Mouse (Mus musculus): ENCODE data around the gene Milr1. TPM values are rescaled to one million over a fixed set of nuclear protein-coding genes. Genes with fewer than 3 reads are reported as not detected.
"Not testable (repeated sequence)": the region's sequence is repeated elsewhere in the genome, so short reads cannot be mapped to it uniquely, and the experiment has no call there.

Milr1 gene
- polyA plus RNA-seq, 1 experiment from 2014 or later = 0.67 TPM

GRCm38 (mm10) chr11:106782271-106782670 lies 31.2 kb downstream of the Milr1 start:
- peaks cover 76% of the 10 kb centered on the region for H3K36me3 ChIP-seq
- H3K27ac ChIP-seq (replicated peaks) = not testable (repeated sequence)

DNA sequence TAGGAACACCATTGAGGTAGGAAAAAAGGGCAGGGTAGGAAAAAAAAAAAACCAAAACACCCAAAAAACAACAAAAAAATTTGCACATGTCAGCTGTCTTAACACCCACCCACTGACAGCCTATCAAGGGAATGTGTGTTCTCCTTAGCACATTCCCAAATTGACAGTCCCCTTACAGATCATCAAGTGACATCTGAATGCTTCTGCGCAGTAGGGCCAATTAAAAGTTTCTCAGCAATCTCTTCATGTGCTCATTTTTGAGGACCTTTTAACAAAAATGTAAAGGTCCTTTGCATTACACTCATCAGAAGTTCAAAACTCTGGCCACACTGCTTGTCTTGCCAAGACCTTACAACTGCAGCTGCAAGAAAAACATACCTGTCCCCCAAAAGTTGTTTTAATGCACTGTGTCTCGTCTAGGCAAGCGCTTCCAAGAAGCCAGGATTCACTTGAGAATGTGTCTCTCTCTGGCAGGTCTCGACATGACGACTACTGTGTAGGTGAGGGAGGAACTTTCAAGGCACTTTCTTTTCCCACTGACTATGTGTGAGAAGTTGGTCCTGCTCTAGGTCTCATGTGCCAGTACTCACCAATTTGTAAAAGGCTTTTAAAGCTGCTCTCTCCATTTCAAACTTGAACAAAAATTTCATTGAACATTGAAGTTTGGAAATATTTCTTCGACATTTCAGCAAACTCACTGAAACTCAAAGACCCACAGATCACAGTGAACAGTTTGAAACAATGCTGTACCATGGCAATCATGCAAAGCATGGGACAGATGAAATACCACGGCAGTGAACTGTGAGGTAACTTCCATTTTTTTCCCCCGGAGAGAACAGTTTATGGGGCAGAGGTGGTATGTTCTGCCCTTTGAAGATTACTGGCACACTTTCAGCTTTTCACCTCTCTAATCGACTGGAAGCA lies 32.1 kb downstream of the Milr1 start:
- H3K4me3 ChIP-seq = no peak overlapping the region
- H3K27me3 ChIP-seq (ENCODE audit: low read depth, poor library complexity, severe bottlenecking) = no peaks in the 10 kb centered on the region
- no peak overlapping the region for H3K27ac ChIP-seq (replicated peaks)
- peaks cover 22% of the 10 kb centered on the region for H3K4me1 ChIP-seq
- no peak for DNase-seq (ENCODE audit: low spot score)
- WGBS = 90% methylated on average over 9 of the region's 9 CpGs
- H3K9me3 ChIP-seq (replicated peaks) = no peaks in the 10 kb centered on the region
- peaks cover 80% of the 10 kb centered on the region for H3K36me3 ChIP-seq

More at GRCm38 (mm10) chr11:106782271-106782670, 31.2 kb downstream of the Milr1 start:
- H3K4me1 ChIP-seq = peaks cover 28% of the 10 kb centered on the region
- not testable (repeated sequence) for H3K27me3 ChIP-seq (ENCODE audit: low read depth, poor library complexity, severe bottlenecking); DNase-seq (ENCODE audit: low spot score); H3K4me3 ChIP-seq; H3K9me3 ChIP-seq (replicated peaks)
- WGBS = 91% methylated on average over 7 of the region's 7 CpGs

- H3K36me3 ChIP-seq = peaks cover 77% of the 10 kb centered on the region
- 91% methylated on average over 2 of the region's 2 CpGs for WGBS
- peaks cover 20% of the 10 kb centered on the region for H3K4me1 ChIP-seq
- no peak overlapping the region for H3K27ac ChIP-seq (replicated peaks)
- no peaks in the 10 kb centered on the region for H3K27me3 ChIP-seq (ENCODE audit: low read depth, poor library complexity, severe bottlenecking)
- no peak for DNase-seq (ENCODE audit: low spot score)
- H3K9me3 ChIP-seq (replicated peaks) = no peaks in the 10 kb centered on the region
- no peak overlapping the region for H3K4me3 ChIP-seq
Observed at GRCm38 (mm10) chr11:106784476-106784875, 33.5 kb downstream of the Milr1 start.

DNA sequence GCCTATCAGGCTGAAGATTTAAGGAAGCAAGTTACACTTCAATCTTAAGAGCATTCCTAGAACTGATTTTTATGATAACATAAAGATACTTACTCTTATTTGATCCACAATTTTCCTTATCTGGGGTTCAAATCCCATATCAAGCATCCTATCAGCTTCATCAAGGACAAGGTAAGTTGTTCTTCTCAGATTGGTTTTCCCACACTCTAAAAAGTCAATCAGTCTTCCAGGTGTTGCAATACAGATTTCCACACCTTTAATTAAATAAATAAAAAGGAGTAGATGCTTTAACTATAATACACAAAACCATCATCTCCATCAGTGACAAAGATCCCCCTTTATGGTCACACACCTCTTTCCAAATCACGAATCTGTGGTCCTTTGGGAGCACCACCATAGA lies 34.0 kb downstream of the Milr1 start:
- Histone ChIP-seq H3K36me3 (peaks cover 76% of the 10 kb centered on the region), H3K4me3 (peak overlapping the region; percentile 96; the same call in 1 of the 2 replicates)
- WGBS = 92% methylated on average over 1 of the region's 1 CpGs

DNA sequence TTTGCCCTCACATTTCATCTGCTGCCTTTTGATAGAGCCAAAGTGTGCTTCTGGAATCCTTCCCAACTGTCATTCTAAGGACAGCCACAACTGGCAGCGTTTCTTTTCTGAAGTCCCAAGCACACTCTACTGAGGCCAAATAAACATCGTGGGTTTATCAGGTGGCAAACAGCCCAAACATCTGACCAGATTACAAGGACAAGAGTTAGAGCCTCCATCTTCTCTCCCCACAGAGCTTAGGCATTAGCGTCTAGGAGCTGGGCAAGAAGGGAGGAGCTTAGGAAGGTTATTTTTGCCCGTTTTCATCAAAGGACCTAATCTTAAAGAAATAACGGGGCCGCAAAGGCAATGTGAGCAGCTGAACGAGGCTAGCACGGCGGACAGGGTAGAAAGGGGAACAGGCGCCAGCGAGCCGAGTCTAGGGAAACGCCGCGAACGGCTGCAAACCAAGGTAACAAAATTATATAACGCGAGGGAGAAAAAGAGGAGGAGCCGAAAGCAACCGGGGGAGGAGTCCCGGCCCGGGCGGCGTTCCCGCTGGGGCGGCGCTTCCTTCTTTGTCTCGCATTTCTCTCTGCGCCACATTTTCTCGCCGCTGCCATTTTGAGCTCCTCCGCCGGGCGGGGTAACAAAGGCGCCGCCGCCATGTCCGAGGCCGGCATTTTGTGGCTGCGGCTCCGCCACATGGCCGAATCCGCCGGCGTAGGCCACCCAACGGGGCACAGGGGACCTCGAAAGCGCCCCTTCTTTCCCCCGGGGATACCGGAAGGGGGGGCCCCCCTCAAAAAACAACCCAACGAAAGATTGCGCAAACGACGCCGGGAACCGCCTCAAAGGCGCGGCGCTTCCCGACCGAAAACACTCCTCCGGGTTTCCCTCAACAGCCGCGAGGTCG lies 36.4 kb downstream of the Milr1 start:
- DNase-seq (ENCODE audit: low spot score) = peak; percentile 83
- Histone ChIP-seq H3K27me3 (ENCODE audit: low read depth, poor library complexity, severe bottlenecking) (no peaks in the 10 kb centered on the region), H3K4me3 (peak overlapping the region; percentile 96), H3K27ac (replicated peaks) (peak overlapping the region; percentile 100), H3K36me3 (peaks cover 64% of the 10 kb centered on the region), H3K4me1 (peaks cover 30% of the 10 kb centered on the region), H3K9me3 (replicated peaks) (no peaks in the 10 kb centered on the region)
- WGBS = under 1% methylated on average over 65 of the region's 65 CpGs

More for the DNA sequence above, 34.0 kb downstream of the Milr1 start:
- Histone ChIP-seq H3K4me1 (peaks cover 18% of the 10 kb centered on the region), H3K27ac (replicated peaks) (no peak overlapping the region), H3K27me3 (ENCODE audit: low read depth, poor library complexity, severe bottlenecking) (no peaks in the 10 kb centered on the region), H3K9me3 (replicated peaks) (no peaks in the 10 kb centered on the region)
- DNase-seq (ENCODE audit: low spot score) = no peak

DNA sequence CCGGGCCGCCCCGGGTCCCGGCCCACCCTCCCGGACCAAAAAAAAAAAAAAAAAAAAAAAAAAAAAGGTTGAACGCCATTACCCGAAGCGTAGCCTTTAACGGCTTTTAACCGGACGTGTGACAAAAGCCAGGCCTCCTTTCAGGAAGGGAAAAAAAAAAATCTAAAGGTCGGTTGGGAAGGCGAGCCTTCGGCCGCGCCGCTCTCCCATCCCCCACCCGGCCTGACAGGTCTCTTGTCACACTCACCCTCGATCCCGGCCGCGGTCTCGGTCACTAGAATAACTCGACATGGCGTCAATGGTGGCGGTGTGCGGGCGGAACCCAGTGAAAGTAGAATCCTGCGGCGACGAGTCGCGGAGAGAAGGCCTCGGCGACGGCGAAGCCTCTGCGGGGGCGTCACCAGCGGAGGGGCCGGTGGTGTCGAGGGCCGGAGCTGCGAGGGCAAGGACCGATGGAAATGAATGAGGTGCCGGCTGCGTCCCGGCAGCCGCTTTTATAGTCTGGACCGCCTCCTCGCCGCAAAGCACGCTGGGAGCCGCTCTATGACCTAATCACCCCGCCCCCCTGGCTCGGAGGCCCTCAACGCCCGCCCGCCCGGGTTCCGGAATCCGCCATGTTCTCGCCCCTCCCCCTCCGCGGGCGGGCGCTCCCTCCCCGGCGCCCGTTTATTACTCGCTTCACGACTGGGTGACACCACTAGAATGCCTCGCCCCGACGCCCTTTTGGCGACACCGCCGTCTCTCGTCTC lies 37.2 kb downstream of the Milr1 start:
- H3K4me1 ChIP-seq = peaks cover 30% of the 10 kb centered on the region
- DNase-seq (ENCODE audit: low spot score) = peak; percentile 98
- H3K36me3 ChIP-seq = peaks cover 64% of the 10 kb centered on the region
- H3K27ac ChIP-seq (replicated peaks) = peak overlapping the region; percentile 100
- H3K27me3 ChIP-seq (ENCODE audit: low read depth, poor library complexity, severe bottlenecking) = no peaks in the 10 kb centered on the region
- 0% methylated on average over 74 of the region's 79 CpGs for WGBS
- H3K4me3 ChIP-seq = peak overlapping the region; percentile 96
- no peaks in the 10 kb centered on the region for H3K9me3 ChIP-seq (replicated peaks)

DNA sequence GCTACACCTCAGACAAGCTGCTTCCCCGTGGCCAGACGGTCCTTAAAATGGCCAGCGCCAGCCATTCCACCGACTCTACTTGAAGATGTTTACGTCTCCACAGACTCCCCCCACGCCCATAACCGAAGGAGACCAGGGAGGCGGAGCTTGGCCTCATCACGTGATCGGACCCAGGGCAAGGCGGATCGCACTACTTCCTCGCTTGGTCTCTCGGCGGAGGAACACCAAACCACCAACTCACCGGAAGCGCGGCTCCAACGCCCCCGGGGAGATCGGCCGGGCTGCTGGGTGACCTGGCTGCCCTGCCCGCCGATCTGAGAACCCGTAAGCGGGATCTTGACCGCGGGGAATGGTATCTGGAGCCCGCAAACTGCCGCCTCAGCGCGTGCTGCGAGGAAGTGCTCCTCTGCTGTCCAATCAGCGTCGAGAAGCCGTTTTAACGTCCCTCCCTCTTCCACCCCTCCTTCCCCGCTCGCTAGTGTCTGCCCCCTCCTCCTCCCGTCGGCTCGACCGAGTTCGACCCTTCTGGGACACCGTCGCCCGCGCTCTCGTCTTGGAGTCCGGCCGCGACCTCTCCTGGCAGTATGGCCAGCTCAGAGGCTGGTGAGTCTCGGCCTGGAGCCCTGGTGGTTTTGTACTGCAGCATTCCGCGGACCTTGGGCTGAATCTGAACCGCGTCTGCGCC lies 37.9 kb downstream of the Milr1 start, which contains the start of the genes Ddx5 and Cep95:
Gene Ddx5 (minus strand): TSS at position 411 of the 685 bp plus-strand sequence.
Gene Cep95 (plus strand): TSS at position 478 of the 685 bp plus-strand sequence.
- H3K4me1 ChIP-seq = peaks cover 30% of the 10 kb centered on the region
- peak within 1 kb of the TSS; percentile 100 for H3K27ac ChIP-seq (replicated peaks)
- WGBS = under 1% methylated on average over 58 of the region's 58 CpGs
- no peaks in the 10 kb centered on the region for H3K27me3 ChIP-seq (ENCODE audit: low read depth, poor library complexity, severe bottlenecking)
- H3K4me3 ChIP-seq = peak within 1 kb of the TSS; percentile 96
- peaks cover 64% of the 10 kb centered on the region for H3K36me3 ChIP-seq
- DNase-seq (ENCODE audit: low spot score) = peak; percentile 98
- no peaks in the 10 kb centered on the region for H3K9me3 ChIP-seq (replicated peaks)

- Histone ChIP-seq H3K27me3 (ENCODE audit: low read depth, poor library complexity, severe bottlenecking) (no peaks in the 10 kb centered on the region), H3K9me3 (replicated peaks) (no peaks in the 10 kb centered on the region), H3K4me3 (peak overlapping the region; percentile 96), H3K4me1 (peaks cover 30% of the 10 kb centered on the region), H3K27ac (replicated peaks) (peak overlapping the region; percentile 100), H3K36me3 (peaks cover 64% of the 10 kb centered on the region)
- peak; percentile 32 for DNase-seq (ENCODE audit: low spot score)
- 0% methylated on average over 6 of the region's 6 CpGs for WGBS
Observed at GRCm38 (mm10) chr11:106789649-106790048, 38.6 kb downstream of the Milr1 start.

DNA sequence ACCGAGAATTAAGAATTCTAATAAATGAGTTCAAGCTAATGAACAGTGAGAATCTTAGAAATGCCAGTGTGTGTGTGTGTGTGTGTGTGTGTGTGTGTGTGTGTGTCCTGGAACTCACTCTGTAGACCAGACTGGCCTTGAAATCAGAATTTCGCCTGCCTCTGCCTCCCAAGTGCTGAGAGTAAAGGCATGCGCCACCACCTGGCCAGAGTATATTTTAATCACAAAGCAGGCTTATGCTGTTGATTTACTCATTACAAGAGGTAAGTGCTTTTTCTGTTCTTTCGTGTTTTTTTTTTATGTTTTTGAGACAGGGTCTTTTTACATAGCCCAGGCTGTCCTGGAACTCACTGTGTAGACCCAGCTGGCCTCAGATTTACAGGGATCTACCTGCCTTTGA lies 42.8 kb downstream of the Milr1 start:
- H3K36me3 ChIP-seq = peaks cover 72% of the 10 kb centered on the region
- no peaks in the 10 kb centered on the region for H3K27me3 ChIP-seq (ENCODE audit: low read depth, poor library complexity, severe bottlenecking)
- H3K9me3 ChIP-seq (replicated peaks) = peaks cover 6% of the 10 kb centered on the region
- WGBS = 77% methylated on average over 4 of the region's 4 CpGs
- H3K4me3 ChIP-seq = no peak overlapping the region
- no peak overlapping the region for H3K27ac ChIP-seq (replicated peaks)
- no peak for DNase-seq (ENCODE audit: low spot score)
- H3K4me1 ChIP-seq = peaks cover 18% of the 10 kb centered on the region

GRCm38 (mm10) chr11:106795679-106796078 lies 44.7 kb downstream of the Milr1 start:
- no peak overlapping the region for H3K27ac ChIP-seq (replicated peaks)
- DNase-seq (ENCODE audit: low spot score) = no peak
- H3K27me3 ChIP-seq (ENCODE audit: low read depth, poor library complexity, severe bottlenecking) = no peaks in the 10 kb centered on the region
- 75% methylated on average over 9 of the region's 9 CpGs for WGBS
- H3K4me1 ChIP-seq = peaks cover 7% of the 10 kb centered on the region
- peaks cover 6% of the 10 kb centered on the region for H3K9me3 ChIP-seq (replicated peaks)
- H3K4me3 ChIP-seq = no peak overlapping the region
- H3K36me3 ChIP-seq = peaks cover 91% of the 10 kb centered on the region

- no peak for DNase-seq (ENCODE audit: low spot score)
- Histone ChIP-seq H3K4me3 (no peak overlapping the region), H3K9me3 (replicated peaks) (peaks cover 6% of the 10 kb centered on the region), H3K4me1 (no peaks in the 10 kb centered on the region), H3K27me3 (ENCODE audit: low read depth, poor library complexity, severe bottlenecking) (no peaks in the 10 kb centered on the region), H3K36me3 (peaks cover 89% of the 10 kb centered on the region), H3K27ac (replicated peaks) (no peak overlapping the region)
- 92% methylated on average over 10 of the region's 10 CpGs for WGBS
Observed at GRCm38 (mm10) chr11:106802069-106802627, 51.1 kb downstream of the Milr1 start.

Measured in midbrain, embryonic 10.5 days (tissue).